Mouse (Mus musculus): ENCODE measurements around the gene Slc41a2.
"Not testable (repeated sequence)": the region's sequence is repeated elsewhere in the genome, so short reads cannot be mapped to it uniquely, and the experiment has no call there.

Gene Slc41a2

GRCm38 (mm10) chr10:83351779-83352178, 14.1 kb upstream of the Slc41a2 start:
- not testable (repeated sequence) for DNase-seq

DNA sequence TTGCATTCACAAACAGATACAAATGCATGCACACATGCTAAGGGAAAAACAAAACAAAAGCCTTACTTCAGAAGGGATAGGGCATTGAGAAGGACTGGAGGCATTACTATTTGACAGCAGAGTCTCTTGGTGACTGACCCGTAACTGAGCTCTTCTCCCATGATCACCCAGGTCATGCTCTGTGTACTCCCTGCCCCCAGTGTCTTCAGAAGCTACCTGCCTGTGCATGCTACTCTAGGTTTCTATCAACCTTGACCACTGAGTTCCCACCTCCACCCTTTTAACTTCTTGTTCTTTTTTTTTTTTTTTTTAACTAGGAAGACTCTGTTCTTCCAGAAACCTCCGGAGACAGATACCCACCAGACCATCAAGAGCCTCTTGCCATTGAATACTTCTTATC, 13.0 kb upstream of the Slc41a2 start:
- no peak for DNase-seq

GRCm38 (mm10) chr10:83347494-83347893, 9.8 kb upstream of the Slc41a2 start:
- DNase-seq: peak; percentile 18

GRCm38 (mm10) chr10:83346359-83346736, 8.7 kb upstream of the Slc41a2 start:
- DNase-seq: no peak

DNA sequence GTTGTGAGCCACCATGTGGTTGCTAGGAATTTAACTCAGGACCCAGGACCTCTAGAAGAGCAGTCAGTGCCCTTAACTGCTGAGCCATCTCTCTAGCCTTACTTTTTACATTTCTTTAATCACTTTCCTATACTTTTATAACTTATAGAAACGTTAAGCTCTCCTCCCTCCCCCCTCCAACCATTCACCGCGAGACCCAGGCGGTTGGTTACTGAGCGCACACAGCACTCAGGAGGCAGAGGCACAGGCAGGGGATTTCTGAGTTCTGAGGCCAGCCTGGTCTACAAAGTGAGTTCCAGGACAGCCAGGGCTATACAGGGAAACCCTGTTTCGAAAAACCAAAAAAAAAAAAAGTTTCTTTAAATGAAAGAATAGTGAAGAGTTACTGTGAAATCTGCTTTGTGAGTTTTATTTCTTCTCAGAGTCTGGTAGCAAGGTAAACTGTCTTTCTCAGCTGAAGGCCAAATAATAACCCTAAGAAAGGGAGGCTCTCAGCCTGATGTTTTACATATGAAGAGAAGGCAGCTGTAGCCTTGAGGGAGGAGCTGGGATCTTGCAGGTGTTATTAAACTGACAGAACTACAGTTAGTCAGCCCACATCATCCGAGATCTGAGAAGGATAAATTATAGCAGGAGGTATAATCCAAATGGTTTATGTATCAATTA, 8.1 kb upstream of the Slc41a2 start:
- DNase-seq: no peak

GRCm38 (mm10) chr10:83343828-83344685, 6.4 kb upstream of the Slc41a2 start:
- DNase-seq: no peak

DNA sequence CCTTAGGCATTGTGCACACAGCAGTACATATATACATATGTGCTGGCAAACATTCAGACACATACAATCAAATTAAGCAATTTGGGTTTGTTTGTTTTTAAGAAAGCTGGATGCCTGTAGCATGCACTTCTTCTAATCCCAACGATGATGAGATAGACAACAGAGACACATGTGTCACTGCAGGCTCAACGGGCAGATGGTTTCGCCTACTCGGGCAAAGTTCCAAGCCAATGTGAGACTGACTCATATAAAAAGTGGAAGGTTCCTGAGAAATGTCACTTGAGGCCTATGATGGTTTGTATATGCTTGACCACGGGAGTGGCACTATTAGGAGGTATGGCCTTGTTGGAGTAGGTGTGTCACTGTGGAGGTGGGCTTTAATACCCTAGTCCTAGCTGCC, 5.5 kb upstream of the Slc41a2 start:
- no peak for DNase-seq

GRCm38 (mm10) chr10:83341226-83341625, 3.5 kb upstream of the Slc41a2 start:
- DNase-seq: no peak

DNA sequence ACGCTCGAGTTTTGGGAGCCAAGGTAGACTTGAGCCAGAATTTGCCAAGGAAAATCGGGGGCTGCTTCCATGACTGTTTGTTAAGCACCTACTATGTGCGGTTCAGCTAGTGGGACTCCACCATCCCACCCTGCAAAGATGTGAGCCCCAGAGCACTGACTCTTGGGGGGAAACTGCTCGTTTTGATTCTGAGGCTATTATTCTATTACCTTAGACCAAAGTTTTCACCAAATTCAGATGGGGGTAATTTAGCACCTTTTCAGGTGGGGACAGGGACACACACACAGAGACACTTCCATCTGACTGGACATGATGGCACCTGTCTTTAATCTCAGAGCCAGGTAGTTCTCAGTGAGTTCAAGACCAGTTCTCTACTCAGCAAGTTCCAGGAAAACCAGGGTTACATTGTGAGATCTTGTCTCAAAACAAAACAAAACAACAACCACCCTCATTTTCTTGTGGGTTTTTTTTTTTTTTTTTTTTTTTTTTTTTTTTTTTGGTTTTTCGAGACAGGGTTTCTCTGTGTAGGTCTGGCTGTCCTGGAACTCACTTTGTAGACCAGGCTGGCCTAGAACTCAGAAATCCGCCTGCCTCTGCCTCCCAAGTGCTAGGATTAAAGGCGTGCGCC, 403 bp upstream of the Slc41a2 start:
- DNase-seq: no peak

- DNase-seq: no peak
These were observed 1.3 kb downstream of the Slc41a2 start for GRCm38 (mm10) chr10:83336336-83336735.

- DNase-seq: no peak
These were observed 5.1 kb downstream of the Slc41a2 start for GRCm38 (mm10) chr10:83332581-83332980.

- no peak for DNase-seq
These were observed 5.9 kb downstream of the Slc41a2 start for GRCm38 (mm10) chr10:83331811-83332210.

DNA sequence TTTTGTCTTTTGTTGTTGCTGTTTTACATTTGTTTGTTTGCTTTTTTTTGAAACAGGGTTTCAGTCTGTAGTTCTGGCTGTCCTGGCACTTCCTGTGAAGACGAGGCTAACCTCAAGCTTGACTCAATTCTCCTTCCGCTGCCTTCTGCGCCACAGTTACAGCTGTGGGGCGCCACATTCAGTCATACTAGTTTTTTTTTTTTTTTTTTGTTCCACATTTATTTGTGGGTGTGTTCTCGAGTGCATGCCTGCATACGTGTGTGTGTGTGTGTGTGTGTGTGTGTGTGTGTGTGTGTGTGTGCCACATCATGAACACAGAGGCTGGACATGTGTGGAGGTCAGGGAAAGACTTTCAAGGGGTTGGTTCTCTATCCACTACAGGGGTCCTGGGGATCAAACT, 7.3 kb downstream of the Slc41a2 start:
- no peak for DNase-seq

- DNase-seq: no peak
These were observed 8.9 kb downstream of the Slc41a2 start for GRCm38 (mm10) chr10:83328791-83329190.

GRCm38 (mm10) chr10:83326648-83327285, 10.9 kb downstream of the Slc41a2 start:
- DNase-seq: no peak

DNA sequence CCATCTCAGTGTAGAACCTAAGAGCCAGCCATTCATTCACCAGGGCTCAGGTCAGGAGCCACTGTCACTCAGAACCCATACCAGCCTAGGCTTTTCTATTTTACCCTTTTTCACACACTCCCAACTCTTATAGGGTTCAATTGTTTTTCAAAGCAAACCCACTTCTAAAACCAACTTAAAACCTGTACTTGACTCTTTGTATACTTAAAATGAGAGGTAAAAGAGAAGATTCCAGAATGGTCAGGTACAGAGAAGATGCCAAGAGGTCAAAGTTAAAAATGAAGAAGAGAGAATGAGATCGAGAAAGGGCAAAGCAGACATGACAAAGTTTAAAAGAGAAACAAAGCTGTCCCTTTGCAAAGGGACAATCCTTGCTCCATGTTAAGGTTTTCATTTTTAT, 11.8 kb downstream of the Slc41a2 start:
- DNase-seq: no peak

DNA sequence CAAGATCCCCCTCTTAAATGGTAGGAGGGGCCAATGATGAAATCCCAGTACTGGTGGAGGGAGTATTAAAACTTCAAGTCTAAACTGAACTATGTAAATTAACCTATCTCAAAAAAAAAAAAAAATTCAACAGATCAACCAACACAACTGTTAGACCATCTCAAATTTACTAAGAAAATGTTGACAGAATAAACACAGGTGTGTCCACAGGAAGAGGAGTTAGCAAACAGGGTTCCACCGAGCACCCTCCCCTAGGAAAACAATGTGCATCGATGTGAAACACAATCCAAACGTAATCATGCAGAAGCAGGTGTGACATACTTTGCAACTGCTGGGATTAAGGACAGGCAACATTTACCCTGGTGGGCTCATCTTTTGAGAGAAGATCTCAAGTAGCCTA, 12.8 kb downstream of the Slc41a2 start:
- DNase-seq: no peak

- no peak for DNase-seq
These were observed 15.1 kb downstream of the Slc41a2 start for GRCm38 (mm10) chr10:83322551-83323100.

DNA sequence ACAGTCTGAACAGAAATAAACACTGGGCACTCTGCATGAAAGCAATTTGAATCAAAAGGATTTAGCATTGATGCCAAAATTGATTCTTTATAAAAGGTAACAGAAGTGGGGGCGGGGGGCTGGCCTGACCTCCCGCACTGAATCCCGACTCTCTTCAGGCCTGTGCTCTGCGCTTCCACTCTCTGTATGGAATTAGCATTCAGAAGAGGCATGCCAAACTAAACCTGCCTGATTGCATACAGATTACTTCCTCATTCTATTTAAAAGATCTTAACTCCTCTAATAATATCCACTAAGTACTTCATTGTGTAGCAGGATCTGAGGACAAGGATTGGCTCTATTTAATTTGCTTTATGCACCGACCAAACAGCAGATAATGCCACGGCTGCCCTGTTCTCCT, 16.2 kb downstream of the Slc41a2 start:
- DNase-seq: no peak

- DNase-seq: no peak
These were observed 16.8 kb downstream of the Slc41a2 start for GRCm38 (mm10) chr10:83320870-83321269.

- DNase-seq: no peak
These were observed 17.3 kb downstream of the Slc41a2 start for GRCm38 (mm10) chr10:83320396-83320795.

GRCm38 (mm10) chr10:83313033-83313432, 24.6 kb downstream of the Slc41a2 start:
- no peak for DNase-seq

DNA sequence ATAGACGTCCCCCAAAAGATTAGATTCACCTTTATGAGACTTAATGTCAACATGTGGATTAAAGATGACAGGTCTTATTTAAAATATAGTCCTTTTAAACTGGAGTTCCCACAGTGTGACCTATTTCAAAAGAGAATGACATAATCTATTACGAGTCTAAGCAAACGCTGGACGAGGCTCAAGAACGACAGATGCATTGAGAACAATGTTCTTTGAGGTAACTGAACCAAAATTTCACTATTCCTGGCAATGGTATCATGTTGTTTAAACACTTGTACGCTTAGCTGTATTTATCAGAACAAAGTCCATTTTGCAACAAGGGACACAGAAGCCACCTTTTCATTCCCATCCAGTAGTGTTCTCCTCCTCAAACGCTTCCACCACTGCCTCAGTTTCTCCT, 27.3 kb downstream of the Slc41a2 start:
- no peak for DNase-seq

Measured in lung, postnatal 10 days (tissue).